Mouse (Mus musculus) cerebellum, adult 2 months (tissue): ENCODE results near the gene Pold2.

Source experiments
- CTCF ChIP-seq: fragments of 200-500 bp; IDR thresholded peaks from 2 replicates; pipeline ENCODE4 v1.5.1; 2011; ENCODE audit warnings: low read depth, mild to moderate bottlenecking, control low read depth, low read length, moderate library complexity, borderline replicate concordance; ENCODE audit not compliant: insufficient read depth
- POLR2A ChIP-seq: fragments of 200-500 bp; IDR thresholded peaks from 2 replicates; pipeline ENCODE4 v1.6.1; 2011; ENCODE audit warnings: low read length, control low read depth, borderline replicate concordance; ENCODE audit not compliant: insufficient read depth

DNA sequence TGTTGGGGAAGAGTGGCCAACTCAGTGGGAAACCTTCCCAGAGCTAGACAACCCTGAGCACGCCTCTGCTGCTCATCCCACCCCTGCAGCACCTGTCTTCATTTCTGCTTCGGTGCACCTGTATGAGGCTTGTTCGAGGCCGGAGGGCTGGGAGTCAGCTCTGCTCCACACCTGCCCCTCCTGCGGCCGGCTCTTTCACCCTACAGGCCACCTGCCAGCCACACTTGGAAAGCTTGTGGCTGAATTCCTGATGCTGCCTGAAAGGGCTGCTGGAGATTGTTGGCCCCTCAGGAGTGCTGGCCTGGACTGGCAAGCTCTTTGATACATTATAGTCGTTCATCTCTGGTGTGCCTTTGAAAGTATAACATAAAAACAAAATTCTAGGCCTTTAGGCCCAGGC lies 37.7 kb downstream of the Pold2 start:
- TF ChIP-seq POLR2A (no peak), CTCF (no peak)
